Mouse (Mus musculus) limb, embryonic 14.5 days (tissue): Measurements from ENCODE around the gene Tmed9. TPM values are rescaled to one million over a fixed set of nuclear protein-coding genes. Genes with fewer than 3 reads are reported as not detected.

Source experiments
- ATAC-seq: fragments of 200-750 bp; cut with Nextera tagmentation; 2 replicates; pipeline ENCODE4 v1.8.0; 2017; ENCODE audit warnings: low read depth, moderate number of reproducible peaks, moderate TSS enrichment; ENCODE audit not compliant: low FRiP score
- DNase-seq: peaks from one replicate; pipeline ENCODE4 v3.0.0-alpha.2; 2015; ENCODE audit warnings: low spot score
- H3K27ac ChIP-seq: fragments of 300-500 bp; sonication (generic); replicated peaks from 2 replicates; pipeline ENCODE4 v1.5.1; 2014; ENCODE audit warnings: low read depth, mild to moderate bottlenecking, low read length, moderate library complexity, mixed read lengths
- H3K27me3 ChIP-seq: fragments of 300-500 bp; sonication (generic); 2 replicates; pipeline ENCODE4 v1.6.1; 2014; ENCODE audit warnings: low read length, mixed read lengths; ENCODE audit not compliant: control insufficient read depth, insufficient read depth
- H3K36me3 ChIP-seq: fragments of 300-500 bp; sonication (generic); 2 replicates; pipeline ENCODE4 v1.6.1; 2014; ENCODE audit warnings: mild to moderate bottlenecking, low read length, moderate library complexity, mixed read lengths; ENCODE audit not compliant: control insufficient read depth, insufficient read depth
- H3K4me1 ChIP-seq: fragments of 300-500 bp; sonication (generic); 2 replicates; pipeline ENCODE4 v1.6.1; 2014; ENCODE audit warnings: antibody characterized with exemption, low read length, mixed read lengths; ENCODE audit not compliant: control insufficient read depth, insufficient read depth
- H3K4me2 ChIP-seq: fragments of 300-500 bp; sonication (generic); replicated peaks from 2 replicates; pipeline ENCODE4 v1.6.1; 2014; ENCODE audit warnings: low read depth, mild to moderate bottlenecking, low read length, moderate library complexity; ENCODE audit not compliant: severe bottlenecking
- H3K4me3 ChIP-seq: fragments of 300-500 bp; sonication (generic); replicated peaks from 2 replicates; pipeline ENCODE4 v1.5.1; 2014; ENCODE audit warnings: low read length
- H3K9ac ChIP-seq: fragments of 300-500 bp; sonication (generic); 2 replicates; pipeline ENCODE4 v1.6.1; 2014; ENCODE audit warnings: mild to moderate bottlenecking, low read depth, low read length, moderate library complexity; ENCODE audit not compliant: severe bottlenecking
- H3K9me3 ChIP-seq: fragments of 300-500 bp; sonication (generic); 2 replicates; pipeline ENCODE4 v1.6.1; 2016; ENCODE audit warnings: low read length; ENCODE audit not compliant: control insufficient read depth
- POLR2A ChIP-seq: fragments of 200-500 bp; IDR thresholded peaks from 2 replicates; pipeline ENCODE4 v1.8.0; 2012; ENCODE audit warnings: inconsistent platforms, mild to moderate bottlenecking, moderate library complexity, borderline replicate concordance; ENCODE audit not compliant: insufficient read depth, insufficient read length; ENCODE audit errors: extremely low read depth
- WGBS: fragments of 180-500 bp; shearing (Covaris S2); extraction: QIAGEN DNeasy Blood & Tissue Kit; methylation state at CpG from one replicate; pipeline ENCODE4 v1.1.7; 2014; 5-methylcytosine and 5-hydroxymethylcytosine counted together
- polyA plus RNA-seq, 2 experiments: library from polyadenylated mRNA; depleted of rRNA in 1 of 2; stranded (reverse) in 1 of 2; unstranded in 1 of 2; fragments of >200 nt; fragmentation: Nextera tagmentation in 1 of 2; extraction: Ambion mirVana in 1 of 2; gene quantifications; 2 replicates each; pipeline versions ENCODE4 v1.2.1 to v1.2.3; 2012 to 2014

Gene Tmed9
- polyA plus RNA-seq, 2 experiments = 78.6 to 228 TPM

DNA sequence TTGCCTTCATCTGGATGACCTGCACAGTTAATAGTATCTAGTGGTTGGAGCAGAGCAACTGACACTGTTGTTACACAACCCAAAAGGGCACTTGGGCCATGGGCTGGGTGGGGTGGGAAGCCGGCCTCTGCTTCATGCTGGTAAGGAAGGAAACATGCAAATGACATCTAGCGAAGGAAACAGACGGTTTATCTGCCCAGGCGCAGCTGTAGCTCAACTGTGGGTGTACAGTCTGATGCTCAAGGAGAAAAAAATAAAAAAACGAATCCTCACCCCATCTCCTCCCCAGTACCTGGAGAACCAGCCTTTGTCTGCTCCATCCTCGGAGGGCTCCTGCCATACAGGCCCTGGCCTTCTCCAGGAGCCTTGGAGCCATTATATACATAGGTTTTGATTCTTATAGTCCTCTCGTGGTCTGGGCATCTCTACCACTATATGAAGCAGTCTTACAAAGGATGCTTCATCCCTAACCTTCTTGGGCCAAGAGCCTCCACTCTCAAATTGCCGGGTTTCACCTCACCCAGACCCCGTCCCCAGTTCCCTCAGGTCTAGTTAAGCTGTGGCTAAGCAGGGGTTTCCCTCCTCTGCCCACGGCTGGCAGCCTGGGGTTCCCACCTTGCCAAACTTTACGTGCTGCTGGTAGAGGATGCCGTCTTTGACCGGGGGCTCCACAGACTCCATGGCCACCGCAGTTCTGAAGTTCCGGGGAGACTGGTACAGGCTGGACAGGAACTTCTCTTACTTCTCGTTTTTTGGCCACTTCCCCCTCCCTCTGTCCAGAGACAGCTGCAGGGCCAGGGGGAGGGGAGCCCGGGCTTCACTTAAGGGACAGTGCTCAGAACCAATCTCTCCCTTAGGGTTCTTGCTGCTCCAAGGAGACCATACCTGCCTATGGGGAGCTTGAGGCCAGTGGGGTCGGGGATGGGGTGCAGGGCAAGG is 45.4 kb upstream of the Tmed9 start:
- no peak for TF ChIP-seq POLR2A
- Histone ChIP-seq H3K9me3 (no peaks in the 10 kb centered on the region), H3K9ac (no peak overlapping the region), H3K36me3 (peaks cover 37% of the 10 kb centered on the region), H3K4me2 (no peak overlapping the region), H3K4me1 (no peaks in the 10 kb centered on the region), H3K4me3 (no peak overlapping the region), H3K27ac (0 out of 2 replicates have a peak overlapping the region, but pooled peaks have one; percentile 9), H3K27me3 (no peaks in the 10 kb centered on the region)
- ATAC-seq (no peak), DNase-seq (no peak)
- 79% methylated on average over 18 of the region's 18 CpGs for WGBS

DNA sequence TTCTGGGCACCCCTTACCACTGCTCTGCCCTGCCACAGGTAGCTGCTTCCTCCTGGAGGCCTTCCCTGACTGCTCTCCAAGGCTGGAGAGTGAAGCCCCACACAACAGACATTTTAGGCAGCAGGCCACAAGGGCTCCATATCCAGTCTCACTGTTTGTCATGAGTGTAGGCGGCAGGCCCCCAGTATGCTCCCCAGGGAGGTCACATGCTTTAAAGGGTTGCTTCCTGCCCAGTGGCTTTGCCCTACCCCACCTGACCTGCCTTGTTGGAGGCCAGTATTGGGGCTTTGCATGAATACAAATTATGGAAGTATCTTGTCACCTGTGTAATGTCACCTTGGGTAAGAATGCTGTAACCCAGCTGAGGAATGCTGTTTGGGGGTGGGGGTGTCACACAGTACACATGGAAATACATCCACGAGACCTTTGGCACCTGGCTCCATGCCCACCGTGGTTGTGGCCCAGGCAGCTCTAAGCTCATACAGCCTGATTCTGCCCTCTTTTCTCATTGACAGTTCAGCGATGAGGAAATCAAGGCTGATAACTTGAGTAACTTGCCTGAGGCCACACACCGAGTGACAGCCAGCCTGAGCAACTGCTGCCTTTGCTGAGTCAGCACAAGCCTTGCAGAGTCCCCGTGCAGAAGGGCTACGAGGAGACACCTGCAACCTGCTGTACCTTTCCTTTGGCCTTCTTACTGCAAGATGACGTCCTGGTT is 44.2 kb upstream of the Tmed9 start, which contains the start of gene Dok3:
Dok3 (minus strand) TSS at position 99 of the 718 bp plus-strand sequence.
- ATAC-seq (no peak), DNase-seq (no peak)
- Histone ChIP-seq H3K4me2 (no peak within 1 kb of the TSS), H3K36me3 (peaks cover 50% of the 10 kb centered on the region), H3K9ac (no peak within 1 kb of the TSS), H3K27ac (0 out of 2 replicates have a peak within 1 kb of the TSS, but pooled peaks have one; percentile 9), H3K4me1 (no peaks in the 10 kb centered on the region), H3K27me3 (no peaks in the 10 kb centered on the region), H3K4me3 (no peak within 1 kb of the TSS), H3K9me3 (no peaks in the 10 kb centered on the region)
- no peak for TF ChIP-seq POLR2A
- 78% methylated on average over 8 of the region's 8 CpGs for WGBS

DNA sequence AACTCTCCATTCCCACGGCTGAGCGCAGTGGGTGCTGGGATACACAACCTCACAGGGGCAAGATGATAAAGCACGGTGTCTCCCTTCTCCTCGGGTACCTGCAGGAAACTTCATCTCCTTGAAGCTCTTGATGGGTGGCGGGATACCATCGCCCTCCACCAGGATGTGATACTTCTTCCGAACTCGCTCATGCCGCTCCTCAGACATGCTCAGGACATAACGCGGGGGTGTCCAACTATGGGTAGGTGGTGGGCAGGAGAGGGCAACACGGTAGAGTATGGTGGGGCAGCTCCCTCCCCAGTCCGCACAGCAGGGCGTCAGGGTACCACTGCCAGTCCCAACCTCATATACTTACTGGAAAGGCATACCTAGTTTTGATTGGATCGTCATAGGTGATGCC is 38.3 kb upstream of the Tmed9 start:
- ATAC-seq = no peak
- H3K36me3 ChIP-seq = peaks cover 76% of the 10 kb centered on the region
- H3K9ac ChIP-seq = 0 out of 2 replicates have a peak overlapping the region, but pooled peaks have one; percentile 72
- H3K9me3 ChIP-seq = no peaks in the 10 kb centered on the region
- DNase-seq = no peak
- no peaks in the 10 kb centered on the region for H3K27me3 ChIP-seq
- H3K4me1 ChIP-seq = peaks cover 6% of the 10 kb centered on the region; the same call in 1 of the 2 replicates
- WGBS = 92% methylated on average over 15 of the region's 15 CpGs
- H3K4me3 ChIP-seq = peak overlapping the region; percentile 88
- peak overlapping the region; percentile 63 for H3K4me2 ChIP-seq
- no peak for TF ChIP-seq POLR2A
- H3K27ac ChIP-seq = no peak overlapping the region

DNA sequence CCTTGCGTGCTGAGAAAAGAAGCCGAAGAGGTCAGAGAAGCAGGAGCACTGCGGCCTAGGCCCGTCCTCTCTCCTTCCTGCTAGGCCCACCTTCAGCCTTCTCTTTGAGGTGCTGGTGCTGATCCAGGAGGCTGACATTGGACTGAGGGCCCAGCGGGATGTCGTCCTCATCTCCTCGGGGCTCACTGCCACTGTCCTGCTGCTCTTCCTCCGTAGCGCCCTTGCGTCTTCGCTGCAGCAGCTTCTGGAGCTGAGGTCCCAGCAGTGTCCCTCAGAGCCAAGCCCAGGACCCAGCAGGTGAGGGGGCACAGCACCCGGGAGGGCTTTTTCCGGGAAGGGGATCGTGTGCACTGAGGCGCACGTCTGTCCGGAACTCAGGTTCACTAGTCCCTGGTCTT is 37.7 kb upstream of the Tmed9 start:
- peaks cover 76% of the 10 kb centered on the region for H3K36me3 ChIP-seq
- H3K9me3 ChIP-seq = no peaks in the 10 kb centered on the region
- no peak for TF ChIP-seq POLR2A
- no peak for DNase-seq
- H3K4me3 ChIP-seq = peak overlapping the region; percentile 88
- H3K27me3 ChIP-seq = no peaks in the 10 kb centered on the region
- H3K27ac ChIP-seq = no peak overlapping the region
- WGBS = 17% methylated on average over 17 of the region's 17 CpGs
- H3K9ac ChIP-seq = peak overlapping the region; percentile 72
- H3K4me2 ChIP-seq = peak overlapping the region; percentile 63
- ATAC-seq = no peak
- H3K4me1 ChIP-seq = peaks cover 6% of the 10 kb centered on the region; the same call in 1 of the 2 replicates
